Mouse (Mus musculus) brain, embryonic 14.5 days (tissue): ENCODE results near the gene Vkorc1l1. TPM values are rescaled to one million over a fixed set of nuclear protein-coding genes. Genes with fewer than 3 reads are reported as not detected.

Source experiments
- DNase-seq: peaks from one replicate; pipeline ENCODE4 v3.0.0-alpha.2; 2011; ENCODE audit warnings: low read depth
- CTCF ChIP-seq: fragments of 200-500 bp; IDR thresholded peaks from 2 replicates; pipeline ENCODE4 v1.5.1; 2012; ENCODE audit warnings: inconsistent platforms, mild to moderate bottlenecking, moderate library complexity, borderline replicate concordance; ENCODE audit not compliant: insufficient read depth, insufficient read length; ENCODE audit errors: extremely low read depth
- POLR2A ChIP-seq: fragments of 200-500 bp; IDR thresholded peaks from 2 replicates; pipeline ENCODE4 v1.6.1; 2012; ENCODE audit warnings: mild to moderate bottlenecking, inconsistent platforms, borderline replicate concordance; ENCODE audit not compliant: poor library complexity, insufficient read depth, insufficient read length, severe bottlenecking; ENCODE audit errors: extremely low read depth
- polyA plus RNA-seq: library from polyadenylated mRNA; depleted of rRNA; stranded (reverse); fragments of >200 nt; gene quantifications from 2 replicates; pipeline ENCODE4 v1.2.3, GENCODE M21; 2012

Gene Vkorc1l1
- polyA plus RNA-seq, 1 experiment: 51.2 TPM

- DNase-seq: no peak
- TF ChIP-seq POLR2A (no peak), CTCF (peak; percentile 64)
Measured at GRCm38 (mm10) chr5:130010961-130011360, 69.2 kb downstream of the Vkorc1l1 start.

GRCm38 (mm10) chr5:130015104-130015503 is 73.3 kb downstream of the Vkorc1l1 start:
- TF ChIP-seq CTCF: peak; percentile 15; the same call in 1 of the 2 replicates
- no peak for TF ChIP-seq POLR2A
- DNase-seq: no peak

DNA sequence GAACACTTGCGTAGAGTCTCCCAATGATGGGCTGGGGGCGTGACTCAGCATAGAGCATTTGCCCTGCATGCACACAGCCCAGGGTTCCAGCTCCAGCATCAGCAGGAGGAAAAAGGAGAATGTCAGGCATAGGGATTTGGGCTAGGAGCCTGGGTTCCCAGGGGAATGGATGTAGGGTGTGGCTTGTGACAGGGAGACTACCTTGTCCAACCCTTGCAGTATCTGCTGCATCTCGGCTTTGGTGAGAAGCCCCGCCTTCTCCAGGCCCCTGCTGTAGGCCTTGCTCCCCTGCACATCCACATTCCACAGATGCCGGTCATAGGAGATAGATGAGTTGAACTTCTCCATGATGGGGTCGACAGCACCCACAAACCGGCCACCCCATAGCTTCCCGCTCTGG is 77.7 kb downstream of the Vkorc1l1 start:
- no peak for TF ChIP-seq POLR2A
- no peak for TF ChIP-seq CTCF
- no peak for DNase-seq

- TF ChIP-seq CTCF (no peak), POLR2A (no peak)
- DNase-seq: peak; percentile 9
Measured at GRCm38 (mm10) chr5:130021361-130021966, 79.7 kb downstream of the Vkorc1l1 start.

- TF ChIP-seq CTCF (no peak), POLR2A (no peak)
- no peak for DNase-seq
Measured at GRCm38 (mm10) chr5:130022366-130022765, 80.6 kb downstream of the Vkorc1l1 start.

DNA sequence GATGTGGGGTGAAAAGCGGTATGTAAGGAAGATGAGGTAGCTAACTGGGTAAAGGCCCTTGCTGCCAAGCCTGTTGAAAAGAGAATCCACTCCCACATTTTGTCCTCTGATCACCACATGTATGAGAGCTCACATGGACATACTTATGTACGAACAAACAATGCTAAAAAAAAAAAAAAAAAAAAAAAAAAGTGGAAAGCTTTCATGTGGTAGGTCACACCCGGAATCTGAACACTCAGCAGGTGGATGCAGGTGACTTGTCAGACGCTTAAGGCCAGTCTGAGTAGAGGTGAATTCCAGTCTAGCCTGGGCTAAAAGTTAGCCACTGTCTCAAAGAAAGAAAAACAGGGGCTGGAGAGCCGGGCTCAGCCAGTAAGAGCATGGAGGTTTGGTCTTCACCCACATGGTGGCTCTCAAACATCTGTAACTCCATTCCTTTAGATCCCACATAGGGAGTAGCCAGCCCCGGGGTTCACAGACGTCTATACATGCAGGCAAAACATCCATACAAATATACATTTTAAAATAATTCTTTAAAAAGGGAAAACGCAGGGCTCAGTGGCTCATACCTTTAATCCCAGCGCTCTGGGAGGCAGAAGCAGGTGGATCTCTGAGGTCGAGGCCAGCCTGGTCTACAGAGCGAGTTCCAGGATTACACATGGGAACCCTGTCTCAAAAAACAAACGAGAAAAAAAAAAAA is 81.4 kb downstream of the Vkorc1l1 start:
- no peak for TF ChIP-seq CTCF
- TF ChIP-seq POLR2A: no peak
- no peak for DNase-seq

DNA sequence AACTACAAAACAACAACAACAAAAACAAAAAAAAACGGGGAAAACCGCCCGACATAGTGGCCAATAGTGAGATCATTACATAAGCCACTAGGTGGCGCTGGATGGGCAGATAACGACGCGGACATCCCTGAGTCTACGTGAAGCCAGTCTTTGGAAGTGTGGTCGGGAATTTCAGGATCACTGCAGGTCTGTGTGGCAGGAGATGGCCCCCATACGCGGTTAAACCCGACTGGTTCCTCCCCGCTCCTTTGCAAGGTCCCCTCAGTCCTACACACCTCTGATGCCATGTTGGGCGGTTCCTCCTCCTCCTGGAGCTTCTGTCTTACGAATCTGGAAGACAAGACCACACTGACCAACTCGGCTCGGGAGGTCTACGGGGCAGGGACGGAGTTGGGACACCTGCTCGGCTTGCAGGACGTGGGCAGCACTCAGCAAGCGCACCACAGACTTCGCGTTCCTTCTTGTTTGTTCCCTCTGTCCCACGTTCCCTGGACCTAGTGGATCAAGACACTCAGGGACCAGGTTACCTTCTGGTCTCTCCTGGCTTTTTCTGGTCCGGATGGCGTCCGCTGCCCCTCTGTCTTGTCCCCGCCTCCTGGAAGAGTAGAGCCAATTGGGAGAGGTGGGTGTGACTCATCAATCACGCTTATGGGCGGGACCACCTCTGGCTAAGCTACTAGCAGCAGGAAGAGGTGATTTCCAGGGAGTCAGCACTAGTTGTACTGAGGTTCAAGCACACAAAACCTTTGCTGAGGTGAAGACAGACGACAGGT is 82.2 kb downstream of the Vkorc1l1 start:
- peak; percentile 93 for DNase-seq
- TF ChIP-seq CTCF (peak; percentile 81), POLR2A (no peak)

GRCm38 (mm10) chr5:130027134-130027533 is 85.4 kb downstream of the Vkorc1l1 start:
- no peak for DNase-seq
- no peak for TF ChIP-seq POLR2A
- TF ChIP-seq CTCF: no peak

DNA sequence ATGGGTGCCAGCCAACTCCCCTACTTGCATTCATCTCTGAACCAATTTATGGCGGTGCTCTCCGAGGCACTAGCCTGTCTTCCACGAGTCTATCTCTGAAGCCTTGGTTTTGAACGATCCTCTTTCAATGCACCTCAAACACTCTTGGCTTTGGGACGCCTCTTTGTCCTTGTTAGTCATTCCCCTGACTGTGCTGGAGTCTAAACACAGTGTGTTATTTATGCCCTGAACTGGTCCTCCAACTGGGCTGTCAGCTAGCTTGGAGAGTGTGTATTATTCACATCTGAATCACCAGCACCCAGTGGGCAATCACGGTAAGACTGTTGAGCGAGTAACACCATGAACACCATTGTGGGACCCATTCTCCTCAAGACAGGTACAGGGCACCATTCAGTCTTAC is 85.9 kb downstream of the Vkorc1l1 start:
- TF ChIP-seq POLR2A (no peak), CTCF (no peak)

GRCm38 (mm10) chr5:130029142-130029897 is 87.5 kb downstream of the Vkorc1l1 start, which contains the start of the genes Asl and Crcp:
Gene Asl, minus strand, starts transcription at chr5:130029247.
Gene Crcp, plus strand, starts transcription at chr5:130029290.
- DNase-seq: peak; percentile 92
- peak; percentile 37; the same call in 1 of the 2 replicates for TF ChIP-seq POLR2A
- TF ChIP-seq CTCF: no peak

More for the DNA sequence above, 85.9 kb downstream of the Vkorc1l1 start:
- DNase-seq: no peak

- TF ChIP-seq CTCF (no peak), POLR2A (no peak)
- DNase-seq: no peak
Measured at GRCm38 (mm10) chr5:130031410-130032390, 89.9 kb downstream of the Vkorc1l1 start.
